Mouse (Mus musculus): ENCODE results near the gene Mtrex.

Gene Mtrex

DNA sequence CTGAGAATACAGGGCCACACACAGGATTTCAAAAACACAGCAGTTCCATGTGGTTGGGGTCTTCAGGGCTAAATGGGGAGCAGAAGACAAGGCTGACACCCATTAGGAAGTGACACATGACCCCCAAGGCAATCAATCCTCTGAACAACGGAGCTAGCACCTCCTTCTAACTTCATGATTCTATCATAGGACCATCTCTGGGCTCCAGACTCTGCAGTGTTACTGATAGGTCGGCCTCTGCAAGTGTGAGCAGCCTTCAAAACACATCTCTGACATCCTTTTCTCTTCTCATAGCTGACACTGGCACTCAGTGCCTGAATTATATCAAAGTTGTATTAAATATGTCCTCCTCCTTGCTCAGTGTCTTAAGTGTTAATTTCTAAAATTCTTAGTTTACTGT, 94.6 kb downstream of the Mtrex start:
- no peak for DNase-seq (ENCODE audit: low read depth, low spot score)

DNA sequence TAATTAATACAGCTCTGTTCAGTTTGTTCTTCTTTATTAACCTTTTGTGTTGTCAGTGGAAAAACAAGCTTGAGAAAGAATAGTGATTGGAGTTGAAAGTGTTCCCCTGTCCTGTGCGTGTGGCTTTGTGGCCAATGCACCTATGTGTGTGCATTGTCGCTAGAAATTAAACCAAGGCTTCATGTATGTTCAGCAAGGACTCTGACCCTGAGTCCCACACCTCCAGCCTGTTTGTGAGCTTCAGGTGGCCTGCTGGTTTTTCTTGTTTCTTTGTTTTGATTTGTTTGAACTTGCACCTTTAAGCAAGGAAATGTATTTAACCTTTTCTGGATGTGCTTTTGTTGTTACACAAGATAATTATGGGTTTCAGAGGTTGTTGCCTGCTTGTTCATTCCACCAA, 97.6 kb downstream of the Mtrex start:
- no peak for DNase-seq (ENCODE audit: low read depth, low spot score)

DNA sequence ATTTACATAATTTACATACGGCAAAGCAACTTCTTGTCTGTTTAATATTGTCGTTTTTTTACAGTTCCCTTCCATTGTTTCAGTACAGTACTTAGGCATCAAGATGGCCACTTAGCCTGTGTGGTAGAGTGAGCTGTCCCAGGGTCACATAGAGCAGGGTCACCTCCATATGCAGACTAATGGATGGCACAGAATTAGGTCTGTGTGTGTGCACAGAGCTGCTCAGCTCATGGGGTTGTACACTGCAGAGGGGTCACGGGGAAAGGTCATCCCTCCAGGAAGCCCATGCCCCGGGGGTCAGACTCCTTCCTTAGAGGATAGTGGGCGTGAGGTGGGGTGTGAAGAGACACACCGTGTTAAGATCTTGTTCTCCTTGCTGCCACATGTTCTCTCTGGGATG, 101.7 kb downstream of the Mtrex start:
- no peak for DNase-seq (ENCODE audit: low read depth, low spot score)

DNA sequence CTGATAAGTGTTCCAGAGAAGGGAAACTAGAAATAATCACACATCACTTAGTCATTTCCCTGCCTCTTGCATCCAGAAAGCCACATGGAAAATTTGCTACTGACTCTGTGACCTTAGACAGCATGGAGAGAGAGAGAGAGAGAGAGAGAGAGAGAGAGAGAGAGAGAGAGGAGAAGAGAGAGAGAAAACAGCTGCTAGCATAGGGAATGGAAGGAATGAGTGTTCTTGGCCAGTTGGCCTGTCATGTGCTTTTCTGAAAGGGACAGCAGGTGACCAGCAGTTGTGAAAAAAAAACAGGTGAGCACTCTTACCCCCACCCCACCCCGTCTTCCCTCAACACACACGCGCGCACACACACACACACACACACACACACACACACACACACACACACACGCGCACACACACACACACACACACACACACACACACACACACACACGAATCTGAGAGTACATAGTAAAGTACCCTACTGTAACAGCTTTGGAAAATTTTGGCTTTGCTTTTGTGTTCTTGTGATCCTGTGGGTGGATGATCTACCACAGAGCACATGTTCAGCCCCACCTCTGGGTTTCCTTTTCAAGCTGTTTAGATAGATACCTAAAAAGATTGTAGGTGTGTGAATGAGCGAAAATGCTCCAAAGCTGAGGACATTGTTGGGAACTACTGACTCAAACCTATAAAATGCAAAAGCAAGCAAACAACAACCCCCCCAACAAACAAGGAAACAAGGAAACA, 103.1 kb downstream of the Mtrex start:
- no peak for DNase-seq (ENCODE audit: low read depth, low spot score)

DNA sequence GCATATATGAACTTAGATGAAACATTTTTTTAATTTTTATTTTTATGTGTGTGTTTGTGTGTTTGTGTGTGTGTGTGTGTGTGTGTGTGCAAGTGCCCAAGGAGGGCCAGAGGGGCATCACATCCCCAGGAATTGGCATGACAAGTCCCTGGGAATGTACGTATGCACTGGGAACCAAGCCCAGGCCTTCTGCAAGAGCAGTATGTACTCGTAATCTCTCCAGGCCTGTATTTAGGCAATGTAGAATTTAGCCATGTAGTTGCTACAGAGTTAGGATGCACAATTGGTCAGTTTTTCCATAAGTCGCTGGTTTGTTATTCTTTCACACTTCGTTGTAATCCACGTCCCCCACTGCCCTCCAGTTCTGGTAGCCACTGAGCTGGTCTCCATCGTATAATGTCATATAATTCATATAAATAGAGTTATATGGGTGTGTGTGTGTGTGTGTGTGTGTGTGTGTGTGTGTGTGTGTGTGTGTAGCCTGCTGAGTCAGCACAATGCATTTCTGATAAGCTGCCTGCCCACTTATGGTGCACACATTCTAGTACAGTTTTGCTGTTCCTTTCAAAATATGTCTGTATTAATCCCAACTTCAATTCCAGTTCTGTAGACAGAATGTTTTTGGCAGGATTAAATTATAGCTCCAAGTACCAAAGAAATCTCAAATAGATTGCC, 103.8 kb downstream of the Mtrex start:
- no peak for DNase-seq (ENCODE audit: low read depth, low spot score)

DNA sequence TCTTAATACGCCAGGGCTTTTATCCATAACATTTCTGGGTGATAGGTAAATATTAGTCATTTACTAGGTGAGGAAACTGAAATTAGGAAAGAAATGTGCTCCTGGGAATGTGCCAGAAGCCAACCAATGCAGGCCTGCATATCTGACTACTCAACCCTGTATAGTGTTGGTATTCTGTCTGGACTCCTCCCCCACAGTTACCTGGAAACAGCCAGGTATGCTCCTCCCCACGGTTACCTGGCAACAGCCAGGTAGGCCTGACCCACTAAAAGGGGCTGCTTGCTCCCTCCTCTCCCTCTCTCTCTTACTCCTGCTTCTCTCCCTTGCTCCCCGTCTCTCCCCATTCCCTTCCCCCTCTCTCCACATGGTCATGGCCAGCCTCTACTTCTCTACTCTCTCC, 104.8 kb downstream of the Mtrex start:
- no peak for DNase-seq (ENCODE audit: low read depth, low spot score)

DNA sequence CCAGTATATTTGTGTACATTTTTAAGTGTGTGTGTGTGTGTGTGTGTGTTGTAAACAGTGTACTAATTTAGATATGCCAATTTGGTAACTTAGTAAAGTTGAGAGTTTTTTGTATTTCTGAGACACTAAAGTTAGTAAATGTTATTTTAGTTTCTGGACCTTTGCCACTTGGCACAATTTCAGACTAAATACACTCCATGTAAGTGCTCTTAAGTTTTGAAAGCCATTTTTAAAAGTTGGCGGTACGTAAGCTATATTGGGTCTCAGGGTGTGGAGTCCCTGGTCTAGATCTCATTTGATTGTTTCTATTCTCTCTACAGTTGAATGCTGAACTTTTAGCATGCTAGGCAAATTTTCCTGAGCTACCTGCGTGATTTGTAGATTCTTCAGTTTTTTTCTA, 109.1 kb downstream of the Mtrex start:
- no peak for DNase-seq (ENCODE audit: low read depth, low spot score)
